In the genomic region with DNA sequence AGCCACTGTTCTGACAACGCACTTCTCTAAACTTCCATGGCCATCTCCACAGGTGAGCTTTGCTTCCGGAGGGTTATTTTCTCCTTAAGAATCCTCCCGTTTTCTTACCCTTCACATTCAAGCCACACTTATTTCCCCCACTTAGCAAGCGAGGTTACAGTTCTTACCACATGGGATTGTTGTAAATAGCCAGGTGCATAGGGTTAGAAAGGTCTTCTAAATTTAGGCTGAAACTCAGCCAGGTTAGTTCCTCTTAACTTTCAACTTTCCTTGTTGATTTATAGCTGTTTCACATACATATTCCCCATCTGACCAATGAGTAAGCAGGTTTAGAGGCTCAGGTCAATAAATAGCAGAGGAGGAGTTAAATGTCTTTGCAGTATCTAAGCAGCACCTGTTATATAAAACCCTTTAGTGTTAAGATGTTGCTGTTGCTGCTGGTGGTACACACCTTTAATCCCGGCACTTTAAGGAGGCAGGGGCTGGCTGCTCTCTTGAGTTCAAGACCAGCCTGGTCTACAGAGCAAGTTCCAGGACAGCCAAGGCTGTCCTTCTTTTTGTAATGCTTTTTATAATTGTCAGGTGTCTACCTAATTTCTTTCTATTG, we compare ENCODE assay signal across 9 mouse cellular contexts. TPM values are rescaled to one million over a fixed set of nuclear protein-coding genes. Genes with fewer than 3 reads are reported as not detected.
DNase-seq lines count a peak whose midpoint lies in the region; ATAC-seq and TF ChIP-seq lines count a peak whose summit lies in the region.
"Had no signal": no experiment of that assay in that cellular context is flagged by ENCODE, and none has a peak within 500 bp of the region (broad histone marks: within the 10 kb centered on the region; RNA-seq: fewer than 3 reads in every experiment).

No protein-coding gene starts in this region.

- no peak overlapping the region for H3K27ac ChIP-seq in lung, embryonic 14.5 days (ENCODE audit: low read depth)
- no peak overlapping the region for H3K27ac ChIP-seq in embryonic facial prominence, embryonic 14.5 days (replicated peaks; ENCODE audit: low read depth, low read length)
- H3K27ac ChIP-seq in intestine, embryonic 14.5 days (ENCODE audit: low read depth), result no peak overlapping the region
- no peak overlapping the region for H3K27ac ChIP-seq in neural tube, embryonic 12.5 days

- no peak for DNase-seq in lung, embryonic 14.5 days
- no peak for DNase-seq in lung, postnatal 25 days (ENCODE audit: low spot score)
- DNase-seq in embryonic facial prominence, embryonic 14.5 days (ENCODE audit: low spot score), result no peak
- DNase-seq in intestine, embryonic 14.5 days (ENCODE audit: low spot score), result no peak
- DNase-seq in frontal cortex, adult 2 months (ENCODE audit: extremely low spot score in 1 of 2, low spot score in 1 of 2), result no peak
- no peak for DNase-seq in left cerebral cortex, postnatal 36 days (ENCODE audit: low spot score in 2 of 2)
- DNase-seq in right cerebral cortex, postnatal 10 days (ENCODE audit: low spot score in 2 of 2), result no peak
- DNase-seq: retina, postnatal 1 day had no signal

- ATAC-seq in lung, embryonic 14.5 days (ENCODE audit: insufficient read depth), result no peak
- ATAC-seq in embryonic facial prominence, embryonic 14.5 days (ENCODE audit: low read depth), result no peak
- no peak for ATAC-seq in intestine, embryonic 14.5 days (replicated peaks; ENCODE audit: low FRiP score, low TSS enrichment, low read depth)
- ATAC-seq in neural tube, embryonic 12.5 days (ENCODE audit: low FRiP score, low read depth), result no peak

- 16% methylated on average over 5 of the region's 5 CpGs for WGBS in lung, embryonic 14.5 days
- 19% methylated on average over 5 of the region's 5 CpGs for WGBS in embryonic facial prominence, embryonic 14.5 days
- WGBS in intestine, embryonic 14.5 days, result 21% methylated on average over 5 of the region's 5 CpGs
- WGBS in neural tube, embryonic 12.5 days, result 30% methylated on average over 5 of the region's 5 CpGs

- TF ChIP-seq CTCF in lung, embryonic 14.5 days (IDR thresholded peaks at IDR 0.05; ENCODE audit: low read depth), result no peak

- H3K9ac ChIP-seq in lung, embryonic 14.5 days, result peak overlapping the region; percentile 61
- H3K9ac ChIP-seq in embryonic facial prominence, embryonic 14.5 days (ENCODE audit: low read depth, low read length), result peak overlapping the region; percentile 80
- H3K9ac ChIP-seq in intestine, embryonic 14.5 days (ENCODE audit: low read length), result peak overlapping the region; percentile 57
- H3K9ac ChIP-seq in neural tube, embryonic 12.5 days, result peak overlapping the region; percentile 69

- intact Hi-C loops in left cerebral cortex, postnatal 36 days (cut with DNase I), result no loop called here

- no peaks in the 10 kb centered on the region for H3K4me1 ChIP-seq in lung, embryonic 14.5 days (ENCODE audit: insufficient read depth)
- H3K4me1 ChIP-seq in embryonic facial prominence, embryonic 14.5 days (ENCODE audit: control insufficient read depth, insufficient read depth, low read length), result 0 out of 2 replicates have a peak, but pooled peaks cover 6% of the 10 kb centered on the region
- peaks cover 7% of the 10 kb centered on the region for H3K4me1 ChIP-seq in intestine, embryonic 14.5 days (replicated peaks; ENCODE audit: control insufficient read depth, insufficient read depth, low read length)
- peaks cover 9% of the 10 kb centered on the region for H3K4me1 ChIP-seq in neural tube, embryonic 12.5 days

- peak overlapping the region; percentile 71 for H3K4me3 ChIP-seq in lung, embryonic 14.5 days (ENCODE audit: low read depth, low read length)
- H3K4me3 ChIP-seq in embryonic facial prominence, embryonic 14.5 days (ENCODE audit: low read depth, low read length), result peak overlapping the region; percentile 82
- peak overlapping the region; percentile 77 for H3K4me3 ChIP-seq in intestine, embryonic 14.5 days (ENCODE audit: low read depth, low read length)
- peak overlapping the region; percentile 68 for H3K4me3 ChIP-seq in neural tube, embryonic 12.5 days

- H3K4me2 ChIP-seq in lung, embryonic 14.5 days, result peak overlapping the region; percentile 75
- H3K4me2 ChIP-seq in embryonic facial prominence, embryonic 14.5 days (ENCODE audit: low read depth, low read length), result peak overlapping the region; percentile 79
- H3K4me2 ChIP-seq in intestine, embryonic 14.5 days (ENCODE audit: low read length), result peak overlapping the region; percentile 93
- peak overlapping the region; percentile 84 for H3K4me2 ChIP-seq in neural tube, embryonic 12.5 days (replicated peaks)

- H3K9me3 ChIP-seq in lung, embryonic 14.5 days (ENCODE audit: low read depth, low read length), result no peaks in the 10 kb centered on the region
- no peaks in the 10 kb centered on the region for H3K9me3 ChIP-seq in embryonic facial prominence, embryonic 14.5 days (ENCODE audit: control insufficient read depth, low read length)
- H3K9me3 ChIP-seq in intestine, embryonic 14.5 days (ENCODE audit: control insufficient read depth, low read length), result no peaks in the 10 kb centered on the region
- H3K9me3 ChIP-seq in neural tube, embryonic 12.5 days, result no peaks in the 10 kb centered on the region

- no peaks in the 10 kb centered on the region for H3K27me3 ChIP-seq in lung, embryonic 14.5 days (ENCODE audit: insufficient read depth, low read length)
- no peaks in the 10 kb centered on the region for H3K27me3 ChIP-seq in embryonic facial prominence, embryonic 14.5 days (replicated peaks; ENCODE audit: control insufficient read depth, insufficient read depth, low read length)
- no peaks in the 10 kb centered on the region for H3K27me3 ChIP-seq in intestine, embryonic 14.5 days (replicated peaks; ENCODE audit: control insufficient read depth, insufficient read depth, low read length)
- no peaks in the 10 kb centered on the region for H3K27me3 ChIP-seq in neural tube, embryonic 12.5 days (replicated peaks)

- H3K36me3 ChIP-seq in lung, embryonic 14.5 days (ENCODE audit: insufficient read depth), result peaks cover 16% of the 10 kb centered on the region
- peaks cover 28% of the 10 kb centered on the region for H3K36me3 ChIP-seq in embryonic facial prominence, embryonic 14.5 days (ENCODE audit: control insufficient read depth, insufficient read depth, low read length)
- peaks cover 20% of the 10 kb centered on the region for H3K36me3 ChIP-seq in intestine, embryonic 14.5 days (ENCODE audit: control insufficient read depth, insufficient read depth, low read length)
- peaks cover 17% of the 10 kb centered on the region for H3K36me3 ChIP-seq in neural tube, embryonic 12.5 days

RNA-seq across cellular contexts. Expression of a gene that starts 1.0 kb away (rescaled TPM):
- 32.9 and 36.1 TPM in 2 replicates for polyA plus RNA-seq in lung, embryonic 14.5 days (2014; fragmentation: Nextera tagmentation; extraction: Ambion mirVana)
- polyA plus RNA-seq in embryonic facial prominence, embryonic 14.5 days (2014; fragmentation: Nextera tagmentation; extraction: Ambion mirVana), result 36.6 and 42.8 TPM in 2 replicates
- polyA plus RNA-seq in intestine, embryonic 14.5 days (2014; fragmentation: Nextera tagmentation; extraction: Ambion mirVana), result 36.0 and 38.3 TPM in 2 replicates
- 62.5 and 67.6 TPM in 2 replicates for polyA plus RNA-seq in neural tube, embryonic 12.5 days (2016; fragmentation: Nextera tagmentation; extraction: Ambion mirVana)
- polyA plus RNA-seq in frontal cortex, adult 2 months (2012; rRNA removed), result 74.6 and 83.2 TPM in 2 replicates
- 10 to 100 TPM; 54.9 to 59.4 TPM for total RNA-seq in left cerebral cortex, postnatal 36 days (2021)

RNA-seq across cellular contexts. Expression of a gene that starts 27.7 kb away (rescaled TPM):
- polyA plus RNA-seq in lung, embryonic 14.5 days (2014; fragmentation: Nextera tagmentation; extraction: Ambion mirVana), result 0.72 and 0.78 TPM in 2 replicates
- 0.71 and 1.5 TPM in 2 replicates for polyA plus RNA-seq in embryonic facial prominence, embryonic 14.5 days (2014; fragmentation: Nextera tagmentation; extraction: Ambion mirVana)
- 1.3 and 1.7 TPM in 2 replicates for polyA plus RNA-seq in intestine, embryonic 14.5 days (2014; fragmentation: Nextera tagmentation; extraction: Ambion mirVana)
- polyA plus RNA-seq in neural tube, embryonic 12.5 days (2016; fragmentation: Nextera tagmentation; extraction: Ambion mirVana), result 3.1 and 3.5 TPM in 2 replicates
- not detected in 2 replicates for polyA plus RNA-seq in frontal cortex, adult 2 months (2012; rRNA removed)
- total RNA-seq in left cerebral cortex, postnatal 36 days (2021), result not detected

RNA-seq across cellular contexts. Expression of a gene that starts 32.4 kb away (rescaled TPM):
- 4.1 and 4.9 TPM in 2 replicates for polyA plus RNA-seq in lung, embryonic 14.5 days (2014; fragmentation: Nextera tagmentation; extraction: Ambion mirVana)
- 2.7 and 3.2 TPM in 2 replicates for polyA plus RNA-seq in embryonic facial prominence, embryonic 14.5 days (2014; fragmentation: Nextera tagmentation; extraction: Ambion mirVana)
- polyA plus RNA-seq in intestine, embryonic 14.5 days (2014; fragmentation: Nextera tagmentation; extraction: Ambion mirVana), result 4.2 and 4.6 TPM in 2 replicates
- polyA plus RNA-seq in neural tube, embryonic 12.5 days (2016; fragmentation: Nextera tagmentation; extraction: Ambion mirVana), result 8.0 and 10.6 TPM in 2 replicates
- 28.1 and 29.7 TPM in 2 replicates for polyA plus RNA-seq in frontal cortex, adult 2 months (2012; rRNA removed)
- 10 to 100 TPM; 21.9 to 28.2 TPM for total RNA-seq in left cerebral cortex, postnatal 36 days (2021)

RNA-seq across cellular contexts. Expression of a gene that starts 38.7 kb away (rescaled TPM):
- polyA plus RNA-seq in lung, embryonic 14.5 days (2014; fragmentation: Nextera tagmentation; extraction: Ambion mirVana), result 26.5 and 30.0 TPM in 2 replicates
- polyA plus RNA-seq in embryonic facial prominence, embryonic 14.5 days (2014; fragmentation: Nextera tagmentation; extraction: Ambion mirVana), result 17.9 and 23.1 TPM in 2 replicates
- polyA plus RNA-seq in intestine, embryonic 14.5 days (2014; fragmentation: Nextera tagmentation; extraction: Ambion mirVana), result 22.3 and 23.5 TPM in 2 replicates
- polyA plus RNA-seq in neural tube, embryonic 12.5 days (2016; fragmentation: Nextera tagmentation; extraction: Ambion mirVana), result 27.7 and 31.2 TPM in 2 replicates
- 18.2 and 21.0 TPM in 2 replicates for polyA plus RNA-seq in frontal cortex, adult 2 months (2012; rRNA removed)
- total RNA-seq in left cerebral cortex, postnatal 36 days (2021), result 10 to 100 TPM; 35.8 to 49.2 TPM
